Mouse (Mus musculus) midbrain, embryonic 16.5 days (tissue): ENCODE results near the gene Jakmip3. TPM values are rescaled to one million over a fixed set of nuclear protein-coding genes. Genes with fewer than 3 reads are reported as not detected.
A peak's percentile ranks its signal among the peaks of the same experiment; 100 is the strongest.

Source experiments
- ATAC-seq: fragments of 200-750 bp; cut with Nextera tagmentation; 2 replicates; pipeline ENCODE4 v1.8.0; 2017; ENCODE audit warnings: moderate TSS enrichment
- H3K27ac ChIP-seq: fragments of 300-500 bp; sonication (generic); 2 replicates; pipeline ENCODE4 v1.5.1; 2014; ENCODE audit warnings: mild to moderate bottlenecking, low read length, mixed read lengths
- H3K27me3 ChIP-seq: fragments of 300-500 bp; sonication (generic); 2 replicates; pipeline ENCODE4 v1.6.1; 2014; ENCODE audit warnings: low read depth, low read length, mixed read lengths; ENCODE audit not compliant: control insufficient read depth, insufficient read depth
- H3K36me3 ChIP-seq: fragments of 300-500 bp; sonication (generic); 2 replicates; pipeline ENCODE4 v1.6.1; 2014; ENCODE audit warnings: mild to moderate bottlenecking, low read length, moderate library complexity, mixed read lengths; ENCODE audit not compliant: control insufficient read depth, insufficient read depth
- H3K4me1 ChIP-seq: fragments of 300-500 bp; sonication (generic); 2 replicates; pipeline ENCODE4 v1.6.1; 2014; ENCODE audit warnings: mild to moderate bottlenecking, low read length, mixed read lengths; ENCODE audit not compliant: control insufficient read depth, insufficient read depth
- H3K4me2 ChIP-seq: fragments of 300-500 bp; sonication (generic); 2 replicates; pipeline ENCODE4 v1.6.1; 2014; ENCODE audit warnings: mild to moderate bottlenecking, low read length, mixed read lengths
- H3K4me3 ChIP-seq: fragments of 300-500 bp; sonication (generic); 2 replicates; pipeline ENCODE4 v1.5.1; 2014; ENCODE audit warnings: low read depth, mild to moderate bottlenecking, low read length, moderate library complexity, mixed read lengths
- H3K9ac ChIP-seq: fragments of 300-500 bp; sonication (generic); 2 replicates; pipeline ENCODE4 v1.6.1; 2014; ENCODE audit warnings: low read depth, low read length, mixed read lengths
- H3K9me3 ChIP-seq: fragments of 300-500 bp; sonication (generic); replicated peaks from 2 replicates; pipeline ENCODE4 v1.6.1; 2014; ENCODE audit warnings: mild to moderate bottlenecking, low read length, mixed read lengths; ENCODE audit not compliant: control insufficient read depth, poor library complexity, severe bottlenecking
- WGBS: fragments of 180-500 bp; shearing (Covaris S2); extraction: QIAGEN DNeasy Blood & Tissue Kit; methylation state at CpG from one replicate; pipeline ENCODE4 v1.1.7; 2014; 5-methylcytosine and 5-hydroxymethylcytosine counted together
- polyA plus RNA-seq: library from polyadenylated mRNA; unstranded; fragments of >200 nt; fragmentation: Nextera tagmentation; extraction: Ambion mirVana; gene quantifications from 2 replicates; pipeline ENCODE4 v1.2.1, GENCODE M21; 2015

The Jakmip3 gene
- polyA plus RNA-seq, 1 experiment from 2014 or later, result 12.6 TPM

- Histone ChIP-seq H3K9ac (no peak overlapping the region), H3K4me3 (no peak overlapping the region)
- WGBS, result 62% methylated on average over 5 of the region's 5 CpGs
Measured at GRCm38 (mm10) chr7:139081158-139081557, 140.6 kb downstream of the Jakmip3 start.

GRCm38 (mm10) chr7:139082281-139082680 is 141.8 kb downstream of the Jakmip3 start:
- no peak overlapping the region for H3K4me3 ChIP-seq
- peaks cover 6% of the 10 kb centered on the region for H3K4me1 ChIP-seq
- no peaks in the 10 kb centered on the region for H3K27me3 ChIP-seq
- H3K9ac ChIP-seq, result no peak overlapping the region
- H3K9me3 ChIP-seq, result no peaks in the 10 kb centered on the region
- no peak overlapping the region for H3K4me2 ChIP-seq
- H3K36me3 ChIP-seq, result no peaks in the 10 kb centered on the region
- no peak overlapping the region for H3K27ac ChIP-seq
- 63% methylated on average over 8 of the region's 8 CpGs for whole genome bisulfite sequencing
- no peak for ATAC-seq

More at GRCm38 (mm10) chr7:139081158-139081557, 140.6 kb downstream of the Jakmip3 start:
- Histone ChIP-seq H3K4me1 (peaks cover 6% of the 10 kb centered on the region; the same call in 1 of the 2 replicates), H3K36me3 (no peaks in the 10 kb centered on the region), H3K27me3 (no peaks in the 10 kb centered on the region), H3K4me2 (no peak overlapping the region), H3K27ac (no peak overlapping the region), H3K9me3 (no peaks in the 10 kb centered on the region)
- no peak for ATAC-seq

- H3K4me3 ChIP-seq, result no peak overlapping the region
- no peaks in the 10 kb centered on the region for H3K9me3 ChIP-seq
- H3K4me2 ChIP-seq, result no peak overlapping the region
- H3K9ac ChIP-seq, result no peak overlapping the region
- H3K36me3 ChIP-seq, result no peaks in the 10 kb centered on the region
- H3K27me3 ChIP-seq, result no peaks in the 10 kb centered on the region
- peaks cover 18% of the 10 kb centered on the region for H3K4me1 ChIP-seq
- H3K27ac ChIP-seq, result no peak overlapping the region
- WGBS, result 46% methylated on average over 1 of the region's 1 CpGs
- no peak for ATAC-seq
Measured at GRCm38 (mm10) chr7:139084316-139084715, 143.8 kb downstream of the Jakmip3 start.

GRCm38 (mm10) chr7:139085629-139086194 is 145.2 kb downstream of the Jakmip3 start, which contains the start of gene Dpysl4:
Gene Dpysl4 (plus strand): TSS chr7:139086001.
- peak within 1 kb of the TSS; percentile 57 for H3K4me3 ChIP-seq
- peak within 1 kb of the TSS; percentile 72 for H3K4me2 ChIP-seq
- H3K9me3 ChIP-seq, result no peaks in the 10 kb centered on the region
- peak within 1 kb of the TSS; percentile 78 for H3K9ac ChIP-seq
- H3K27ac ChIP-seq, result peak within 1 kb of the TSS; percentile 86
- WGBS, result 6% methylated on average over 31 of the region's 32 CpGs
- no peaks in the 10 kb centered on the region for H3K27me3 ChIP-seq
- peaks cover 18% of the 10 kb centered on the region for H3K4me1 ChIP-seq
- H3K36me3 ChIP-seq, result no peaks in the 10 kb centered on the region; the same call in 1 of the 2 replicates
- peak; percentile 84 for ATAC-seq

GRCm38 (mm10) chr7:139086195-139087158 is 145.9 kb downstream of the Jakmip3 start:
- peaks cover 2% of the 10 kb centered on the region; the same call in 1 of the 2 replicates for H3K36me3 ChIP-seq
- no peaks in the 10 kb centered on the region for H3K9me3 ChIP-seq
- peak overlapping the region; percentile 72 for H3K4me2 ChIP-seq
- peak overlapping the region; percentile 78 for H3K9ac ChIP-seq
- H3K27ac ChIP-seq, result peak overlapping the region; percentile 86
- peak overlapping the region; percentile 57 for H3K4me3 ChIP-seq
- no peaks in the 10 kb centered on the region for H3K27me3 ChIP-seq
- WGBS, result under 1% methylated on average over 61 of the region's 61 CpGs
- peaks cover 18% of the 10 kb centered on the region for H3K4me1 ChIP-seq
- peak; percentile 66 for ATAC-seq

GRCm38 (mm10) chr7:139087801-139088200 is 147.3 kb downstream of the Jakmip3 start:
- Histone ChIP-seq H3K27me3 (no peaks in the 10 kb centered on the region), H3K9me3 (no peaks in the 10 kb centered on the region), H3K4me1 (peaks cover 18% of the 10 kb centered on the region), H3K27ac (peak overlapping the region; percentile 23; the same call in 1 of the 2 replicates), H3K4me2 (peak overlapping the region; percentile 72), H3K4me3 (peak overlapping the region; percentile 57; the same call in 1 of the 2 replicates), H3K9ac (no peak overlapping the region), H3K36me3 (peaks cover 8% of the 10 kb centered on the region)
- no peak for ATAC-seq
- 58% methylated on average over 2 of the region's 2 CpGs for WGBS

- no peak for ATAC-seq
- WGBS, result 82% methylated on average over 12 of the region's 12 CpGs
- Histone ChIP-seq H3K4me3 (no peak overlapping the region), H3K9me3 (no peaks in the 10 kb centered on the region), H3K9ac (no peak overlapping the region), H3K4me2 (no peak overlapping the region), H3K36me3 (peaks cover 15% of the 10 kb centered on the region), H3K4me1 (peaks cover 18% of the 10 kb centered on the region), H3K27me3 (no peaks in the 10 kb centered on the region), H3K27ac (no peak overlapping the region)
Measured at GRCm38 (mm10) chr7:139089892-139090874, 149.7 kb downstream of the Jakmip3 start.

- Histone ChIP-seq H3K36me3 (peaks cover 17% of the 10 kb centered on the region), H3K9me3 (no peaks in the 10 kb centered on the region), H3K4me1 (peaks cover 18% of the 10 kb centered on the region), H3K4me3 (no peak overlapping the region), H3K4me2 (no peak overlapping the region), H3K27me3 (no peaks in the 10 kb centered on the region), H3K27ac (no peak overlapping the region), H3K9ac (no peak overlapping the region)
- 92% methylated on average over 9 of the region's 9 CpGs for whole genome bisulfite sequencing
- ATAC-seq, result no peak
Measured at GRCm38 (mm10) chr7:139091681-139092080, 151.2 kb downstream of the Jakmip3 start.
